Mouse (Mus musculus): ENCODE results near the gene March6.

- TF ChIP-seq CTCF (IDR thresholded peaks at IDR 0.05; ENCODE audit: borderline replicate concordance, insufficient read depth, low read depth, low read length) (no peak), POLR2A (IDR thresholded peaks at IDR 0.05; ENCODE audit: borderline replicate concordance, insufficient read depth, low read length) (no peak)
Measured at GRCm38 (mm10) chr15:31466749-31467148, 64.1 kb downstream of the March6 start.

All from cerebellum, adult 2 months (tissue).